Mouse (Mus musculus): ENCODE results near the gene Trpt1. TPM values are rescaled to one million over a fixed set of nuclear protein-coding genes. Genes with fewer than 3 reads are reported as not detected.

Trpt1 gene
- polyA plus RNA-seq, 1 experiment, result 4.7 TPM

DNA sequence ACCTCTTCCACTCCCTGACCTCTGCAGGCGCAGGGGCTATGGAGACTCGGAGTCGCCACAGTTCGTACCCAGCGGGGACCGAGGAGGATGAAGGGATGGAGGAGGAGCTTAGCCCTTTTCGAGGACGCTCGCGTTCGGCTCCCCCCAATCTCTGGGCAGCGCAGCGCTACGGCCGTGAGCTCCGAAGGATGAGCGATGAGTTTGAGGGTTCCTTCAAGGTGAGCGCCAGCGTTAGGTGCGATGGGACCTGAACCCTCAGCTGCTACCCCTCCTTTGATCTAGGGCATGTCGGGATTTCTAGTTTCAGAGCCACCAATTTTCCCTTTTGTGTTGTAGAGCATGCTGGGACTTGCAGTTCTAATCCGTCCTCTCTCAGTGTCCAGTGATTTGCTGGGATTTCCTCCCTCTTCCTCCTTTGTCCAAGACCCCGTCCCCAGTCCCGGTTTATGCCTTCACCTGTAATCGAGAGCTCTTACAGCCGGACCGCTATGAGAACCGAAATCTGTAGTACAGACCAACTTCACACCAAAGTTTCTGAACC lies 45.2 kb upstream of the Trpt1 start:
- no peak for TF ChIP-seq CEBPB (IDR thresholded peaks at IDR 0.05; ENCODE audit: low read depth)
- TF ChIP-seq CTCF (IDR thresholded peaks at IDR 0.05; ENCODE audit: control insufficient read depth, insufficient read depth, insufficient read length), result no peak
- no peak for TF ChIP-seq MYOD1 (IDR thresholded peaks at IDR 0.05; ENCODE audit: control insufficient read depth, insufficient read length, low read depth)
- TF ChIP-seq MYOG (IDR thresholded peaks at IDR 0.05; ENCODE audit: control insufficient read depth, extremely low read depth, insufficient read length), result no peak
- TF ChIP-seq FOSL1 (IDR thresholded peaks at IDR 0.05; ENCODE audit: insufficient read depth, low read length, poor library complexity, severe bottlenecking), result no peak
- TF ChIP-seq USF1 (IDR thresholded peaks at IDR 0.05; ENCODE audit: low read depth), result no peak
- peak overlapping the region; percentile 46 for H3K4me3 ChIP-seq (ENCODE audit: insufficient read depth, poor library complexity, severe bottlenecking)
- H3ac ChIP-seq (ENCODE audit: control insufficient read depth, insufficient read length, low read depth), result peak overlapping the region; percentile 92
- peaks cover 29% of the 10 kb centered on the region for H3K36me3 ChIP-seq (ENCODE audit: control insufficient read depth, insufficient read depth)
- no peaks in the 10 kb centered on the region for H3K79me2 ChIP-seq (ENCODE audit: control insufficient read depth, insufficient read depth)
- H3K27me3 ChIP-seq (ENCODE audit: control insufficient read depth, insufficient read depth, insufficient read length), result no peaks in the 10 kb centered on the region
- no peaks in the 10 kb centered on the region for H3K79me3 ChIP-seq (ENCODE audit: low read depth)

DNA sequence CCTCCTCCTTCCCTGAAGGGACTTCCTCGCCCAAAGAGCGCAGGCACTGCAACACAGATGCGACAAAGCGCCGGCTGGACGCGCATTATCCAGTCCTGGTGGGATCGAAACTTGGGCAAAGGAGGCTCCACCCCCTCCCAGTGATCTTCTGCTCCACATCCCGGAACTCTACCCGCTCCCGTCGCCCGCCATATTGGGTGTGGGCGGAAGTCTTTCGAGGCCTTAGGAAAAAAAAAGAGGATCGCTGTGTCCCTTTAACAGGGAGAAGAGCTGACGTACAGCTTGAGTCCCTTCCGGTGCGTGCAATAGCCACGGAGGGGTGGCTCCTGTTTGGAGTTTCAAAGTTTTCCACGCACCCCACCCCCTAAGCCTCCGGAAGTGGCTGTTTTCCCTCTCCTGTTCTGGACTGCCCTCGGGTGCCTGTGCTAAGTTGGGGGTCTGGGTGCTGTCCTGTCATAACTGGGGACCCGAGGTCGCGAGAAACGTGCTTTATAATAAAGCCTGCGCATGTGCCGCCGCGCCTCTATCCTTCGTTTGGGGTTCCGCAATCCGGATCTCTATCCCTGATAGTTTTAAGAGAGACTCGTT lies 44.5 kb upstream of the Trpt1 start:
- no peaks in the 10 kb centered on the region for H3K79me3 ChIP-seq (ENCODE audit: low read depth)
- H3K27me3 ChIP-seq (ENCODE audit: control insufficient read depth, insufficient read depth, insufficient read length), result no peaks in the 10 kb centered on the region
- no peaks in the 10 kb centered on the region for H3K79me2 ChIP-seq (ENCODE audit: control insufficient read depth, insufficient read depth)
- H3K4me3 ChIP-seq (ENCODE audit: insufficient read depth, poor library complexity, severe bottlenecking), result peak overlapping the region; percentile 46
- H3K36me3 ChIP-seq (ENCODE audit: control insufficient read depth, insufficient read depth), result peaks cover 29% of the 10 kb centered on the region
- TF ChIP-seq FOSL1 (IDR thresholded peaks at IDR 0.05; ENCODE audit: insufficient read depth, low read length, poor library complexity, severe bottlenecking) (no peak), MAX (IDR thresholded peaks at IDR 0.05) (peak; percentile 89)
- peak overlapping the region; percentile 92 for H3ac ChIP-seq (ENCODE audit: control insufficient read depth, insufficient read length, low read depth)

DNA sequence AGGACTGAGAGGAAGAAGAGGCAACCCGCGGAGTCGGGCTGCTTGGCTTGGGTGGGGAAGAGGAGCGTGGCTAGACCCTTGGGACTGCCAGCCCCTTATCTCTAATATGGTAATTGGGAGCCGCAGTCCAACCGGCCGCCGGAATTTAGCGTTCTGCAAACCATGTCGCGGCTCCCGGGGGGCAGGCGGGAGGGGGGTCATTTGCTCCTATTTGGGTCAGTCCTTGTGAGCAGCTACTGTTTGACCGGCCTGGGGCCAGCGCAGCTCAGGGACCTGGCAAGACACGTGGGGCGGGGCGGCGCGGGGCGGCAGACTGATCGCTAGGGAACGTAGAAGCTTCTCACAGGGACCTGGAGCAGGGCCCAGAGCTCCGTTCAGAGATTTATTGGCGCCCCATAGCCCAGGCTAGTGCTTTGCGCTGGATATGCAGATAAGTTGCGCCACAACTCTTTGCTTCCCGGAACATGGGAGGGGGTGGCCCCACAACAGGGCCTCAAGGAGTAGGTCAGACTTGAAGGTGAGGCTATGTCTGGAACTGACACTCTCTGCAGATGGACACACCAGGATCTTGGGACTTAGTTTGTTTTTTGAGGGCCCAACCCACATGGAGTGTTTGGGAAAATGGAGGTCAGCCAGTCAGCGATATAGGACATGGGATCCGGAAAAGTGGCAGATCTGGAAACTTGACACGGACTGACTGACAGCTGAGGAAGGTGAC lies 43.8 kb upstream of the Trpt1 start:
- peak overlapping the region; percentile 52 for H3ac ChIP-seq (ENCODE audit: control insufficient read depth, insufficient read length, low read depth)
- peak overlapping the region; percentile 46 for H3K4me3 ChIP-seq (ENCODE audit: insufficient read depth, poor library complexity, severe bottlenecking)
- no peaks in the 10 kb centered on the region for H3K79me3 ChIP-seq (ENCODE audit: low read depth)
- H3K36me3 ChIP-seq (ENCODE audit: control insufficient read depth, insufficient read depth), result peaks cover 30% of the 10 kb centered on the region
- TF ChIP-seq CEBPB (IDR thresholded peaks at IDR 0.05; ENCODE audit: low read depth) (peak; percentile 3), MAX (IDR thresholded peaks at IDR 0.05) (no peak)
- no peaks in the 10 kb centered on the region for H3K79me2 ChIP-seq (ENCODE audit: control insufficient read depth, insufficient read depth)
- no peaks in the 10 kb centered on the region for H3K27me3 ChIP-seq (ENCODE audit: control insufficient read depth, insufficient read depth, insufficient read length)

DNA sequence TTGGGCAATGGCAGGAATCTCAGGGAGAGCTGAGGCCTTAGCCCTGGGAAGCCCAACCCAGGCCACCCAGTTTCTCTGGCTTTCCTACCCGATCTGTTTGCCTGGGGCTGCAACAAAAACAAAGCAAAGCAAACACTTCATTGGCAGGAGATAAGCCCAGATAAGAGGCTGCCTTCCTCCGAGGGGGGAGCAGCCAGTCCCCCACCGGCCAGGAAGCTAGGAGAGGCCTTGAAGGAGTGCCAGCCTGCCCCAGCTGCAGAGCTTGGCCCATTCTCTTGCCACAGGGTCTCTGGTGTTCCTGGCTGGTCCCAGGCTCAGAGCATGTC lies 43.3 kb upstream of the Trpt1 start:
- peak overlapping the region; percentile 46 for H3K4me3 ChIP-seq (ENCODE audit: insufficient read depth, poor library complexity, severe bottlenecking)
- no peaks in the 10 kb centered on the region for H3K79me3 ChIP-seq (ENCODE audit: low read depth)
- no peaks in the 10 kb centered on the region for H3K27me3 ChIP-seq (ENCODE audit: control insufficient read depth, insufficient read depth, insufficient read length)
- no peak for TF ChIP-seq MAX (IDR thresholded peaks at IDR 0.05)
- no peaks in the 10 kb centered on the region for H3K79me2 ChIP-seq (ENCODE audit: control insufficient read depth, insufficient read depth)
- peaks cover 35% of the 10 kb centered on the region for H3K36me3 ChIP-seq (ENCODE audit: control insufficient read depth, insufficient read depth)
- H3ac ChIP-seq (ENCODE audit: control insufficient read depth, insufficient read length, low read depth), result peak overlapping the region; percentile 52

DNA sequence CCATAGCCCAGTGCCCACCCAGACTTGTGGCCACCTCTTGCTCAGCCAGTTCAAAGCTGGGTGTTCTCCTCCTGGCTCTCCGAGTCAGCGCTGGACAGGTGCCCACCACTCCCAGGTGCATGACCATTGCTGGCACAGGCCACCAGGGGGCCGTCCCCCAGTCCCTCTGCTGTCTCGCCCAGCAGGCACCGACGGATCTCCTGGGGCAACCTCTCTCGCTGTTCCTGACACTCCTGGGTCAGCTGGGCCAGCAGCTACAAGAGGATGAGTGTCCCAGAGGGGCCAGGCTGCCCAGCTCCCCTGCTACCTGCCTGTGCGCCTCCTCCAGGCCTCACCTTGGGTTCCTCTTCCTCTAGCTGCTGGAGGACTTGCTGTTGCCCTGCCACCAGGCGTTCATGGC lies 41.9 kb upstream of the Trpt1 start:
- no peaks in the 10 kb centered on the region for H3K27me3 ChIP-seq (ENCODE audit: control insufficient read depth, insufficient read depth, insufficient read length)
- TF ChIP-seq FOSL1 (IDR thresholded peaks at IDR 0.05; ENCODE audit: insufficient read depth, low read length, poor library complexity, severe bottlenecking), result no peak
- peak; percentile 21 for TF ChIP-seq CTCF (IDR thresholded peaks at IDR 0.05; ENCODE audit: control insufficient read depth, insufficient read depth, insufficient read length)
- H3ac ChIP-seq (ENCODE audit: control insufficient read depth, insufficient read length, low read depth), result no peak overlapping the region
- no peak overlapping the region for H3K4me3 ChIP-seq (ENCODE audit: insufficient read depth, poor library complexity, severe bottlenecking)
- no peaks in the 10 kb centered on the region for H3K79me3 ChIP-seq (ENCODE audit: low read depth)
- H3K79me2 ChIP-seq (ENCODE audit: control insufficient read depth, insufficient read depth), result no peaks in the 10 kb centered on the region
- H3K36me3 ChIP-seq (ENCODE audit: control insufficient read depth, insufficient read depth), result peaks cover 49% of the 10 kb centered on the region

DNA sequence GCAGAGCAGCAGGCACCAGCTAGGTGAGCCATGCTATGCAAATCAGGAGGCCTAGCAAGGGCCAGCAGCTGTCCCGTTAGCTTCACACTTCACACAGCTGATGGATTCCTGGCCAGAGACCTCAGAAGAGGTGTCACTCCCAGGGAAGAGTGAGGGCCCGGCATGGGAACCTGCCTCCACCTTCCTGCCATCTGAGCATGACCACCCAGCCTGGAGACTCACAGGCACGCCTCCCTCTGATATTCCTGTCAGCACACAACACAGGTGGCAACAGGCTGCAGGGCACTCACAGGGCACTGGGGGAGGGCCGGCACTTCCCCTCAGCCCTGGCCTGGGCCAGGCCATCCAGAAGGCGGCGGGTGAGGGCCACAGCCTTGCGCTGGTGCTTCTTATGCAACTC lies 40.5 kb upstream of the Trpt1 start:
- H3K79me2 ChIP-seq (ENCODE audit: control insufficient read depth, insufficient read depth), result no peaks in the 10 kb centered on the region
- peaks cover 61% of the 10 kb centered on the region for H3K36me3 ChIP-seq (ENCODE audit: control insufficient read depth, insufficient read depth)
- TF ChIP-seq MAX (IDR thresholded peaks at IDR 0.05) (no peak), USF1 (IDR thresholded peaks at IDR 0.05; ENCODE audit: low read depth) (no peak), MYOG (IDR thresholded peaks at IDR 0.05; ENCODE audit: control insufficient read depth, extremely low read depth, insufficient read length) (no peak), CEBPB (IDR thresholded peaks at IDR 0.05; ENCODE audit: low read depth) (no peak), CTCF (IDR thresholded peaks at IDR 0.05; ENCODE audit: control insufficient read depth, insufficient read depth, insufficient read length) (no peak), MYOD1 (IDR thresholded peaks at IDR 0.05; ENCODE audit: control insufficient read depth, insufficient read length, low read depth) (no peak), FOSL1 (IDR thresholded peaks at IDR 0.05; ENCODE audit: insufficient read depth, low read length, poor library complexity, severe bottlenecking) (no peak)
- H3K27me3 ChIP-seq (ENCODE audit: control insufficient read depth, insufficient read depth, insufficient read length), result no peaks in the 10 kb centered on the region
- H3ac ChIP-seq (ENCODE audit: control insufficient read depth, insufficient read length, low read depth), result no peak overlapping the region
- no peaks in the 10 kb centered on the region for H3K79me3 ChIP-seq (ENCODE audit: low read depth)
- H3K4me3 ChIP-seq (ENCODE audit: insufficient read depth, poor library complexity, severe bottlenecking), result no peak overlapping the region
